Mouse (Mus musculus): ENCODE data around the gene Dlk2. TPM values are rescaled to one million over a fixed set of nuclear protein-coding genes. Genes with fewer than 3 reads are reported as not detected.

Dlk2 gene
- 10 to 100 TPM; 47.4 to 49.0 TPM for total RNA-seq (2021)
- long read RNA-seq, transcript Dlk2-203 (6 exons, 1,528 nt): major isoform, 11 of 31 reads
- long read RNA-seq, partial matches to known transcripts: 4 of 31 reads
- long read RNA-seq, other reads (novel, unspliced or antisense): 16 of 31 reads

GRCm38 (mm10) chr17:46297364-46298219, at the start of gene Dlk2:
Gene Dlk2 (plus strand): TSS chr17:46297421.
- DNase-seq (ENCODE audit: low spot score in 2 of 2): peak; percentile 34 to 46

- DNase-seq (ENCODE audit: low spot score in 2 of 2): peak; percentile 95 to 97
Measured at GRCm38 (mm10) chr17:46247512-46248188, 49.6 kb upstream of the Dlk2 start, which contains the start of the genes Polr1c and Yipf3. Gene Polr1c (minus strand): TSS chr17:46248054. Gene Yipf3 (plus strand): TSS chr17:46248080.

DNA sequence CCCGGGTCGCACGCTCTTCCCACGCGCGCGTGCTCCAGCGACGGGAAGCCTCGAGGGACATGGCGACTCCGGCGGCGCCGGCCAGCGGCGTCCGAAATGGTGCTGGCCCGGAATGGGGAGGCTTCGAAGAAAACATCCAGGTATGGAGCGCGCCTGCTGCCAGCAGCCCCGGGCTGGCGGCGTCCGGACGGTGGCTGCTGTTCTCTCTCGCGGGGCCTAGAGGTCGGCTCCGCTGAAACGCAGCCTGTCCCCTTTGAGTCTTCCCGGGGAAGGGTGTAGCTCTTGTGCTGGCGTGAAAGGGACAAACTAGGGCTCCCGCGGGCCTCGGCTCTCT, 49.1 kb upstream of the Dlk2 start:
- peak in 1 of 2 experiments; percentile 48 for DNase-seq (ENCODE audit: low spot score in 2 of 2)

DNA sequence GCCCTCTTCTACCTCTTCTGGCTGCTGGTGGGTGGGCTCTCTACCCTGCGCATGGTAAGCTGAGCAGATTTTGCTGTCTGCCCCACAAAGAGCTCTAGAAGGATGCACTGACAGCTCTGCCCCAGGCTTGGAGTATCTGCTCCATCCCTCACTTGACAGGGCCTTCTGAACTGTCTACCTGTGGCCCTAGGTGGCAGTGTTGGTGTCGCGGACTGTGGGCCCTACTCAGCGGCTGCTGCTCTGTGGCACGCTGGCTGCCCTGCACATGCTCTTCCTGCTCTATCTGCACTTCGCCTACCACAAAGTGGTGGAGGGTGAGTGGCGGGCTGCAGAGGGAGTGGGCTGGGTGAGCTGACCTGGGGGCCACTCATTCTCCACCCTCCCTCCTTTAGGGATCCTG, 46.0 kb upstream of the Dlk2 start:
- no peak for DNase-seq (ENCODE audit: low spot score in 2 of 2)

DNA sequence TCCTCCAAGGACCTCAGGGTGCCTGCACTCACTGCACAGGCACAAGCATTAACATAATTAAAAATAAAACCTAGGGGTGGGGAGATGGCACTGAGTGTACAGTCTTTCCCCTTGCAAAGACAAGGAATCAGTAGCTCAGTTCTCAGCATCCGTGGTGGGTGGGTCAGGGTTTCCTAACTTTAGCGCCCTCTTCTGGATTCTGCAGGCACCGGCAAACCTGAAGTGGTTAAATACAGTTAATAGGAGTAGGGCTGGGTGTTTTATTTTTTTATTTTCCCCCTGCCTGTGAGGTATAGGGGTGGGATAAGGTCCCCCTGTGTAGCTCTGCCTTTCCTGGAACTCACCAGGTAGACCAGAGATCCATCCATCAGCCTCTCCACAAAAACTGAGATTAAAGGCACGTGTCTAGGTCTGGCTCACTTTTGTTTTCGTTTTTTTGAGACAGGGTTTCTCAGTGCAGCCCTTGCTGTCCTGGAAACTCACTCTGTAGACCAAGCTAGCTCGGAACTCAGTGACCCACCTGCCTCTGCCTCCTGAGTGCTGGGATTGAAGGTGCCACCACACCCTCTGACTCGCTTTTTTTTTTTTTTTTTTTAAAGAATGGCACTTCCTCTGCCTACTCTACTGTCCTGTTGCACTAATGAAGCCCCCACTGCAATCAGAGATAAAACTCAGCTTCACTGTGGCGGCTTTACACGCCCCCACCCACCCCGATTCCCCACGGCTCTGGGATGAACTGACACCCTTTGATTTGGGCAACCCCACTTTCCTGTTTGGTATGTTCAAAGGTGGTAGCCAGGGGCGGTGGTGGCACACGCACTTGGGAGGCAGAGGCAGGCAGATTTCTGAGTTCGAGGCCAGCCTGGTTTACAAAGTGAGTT, 44.4 kb upstream of the Dlk2 start:
- peak in 1 of 2 experiments; percentile 65 for DNase-seq (ENCODE audit: low spot score in 2 of 2)

DNA sequence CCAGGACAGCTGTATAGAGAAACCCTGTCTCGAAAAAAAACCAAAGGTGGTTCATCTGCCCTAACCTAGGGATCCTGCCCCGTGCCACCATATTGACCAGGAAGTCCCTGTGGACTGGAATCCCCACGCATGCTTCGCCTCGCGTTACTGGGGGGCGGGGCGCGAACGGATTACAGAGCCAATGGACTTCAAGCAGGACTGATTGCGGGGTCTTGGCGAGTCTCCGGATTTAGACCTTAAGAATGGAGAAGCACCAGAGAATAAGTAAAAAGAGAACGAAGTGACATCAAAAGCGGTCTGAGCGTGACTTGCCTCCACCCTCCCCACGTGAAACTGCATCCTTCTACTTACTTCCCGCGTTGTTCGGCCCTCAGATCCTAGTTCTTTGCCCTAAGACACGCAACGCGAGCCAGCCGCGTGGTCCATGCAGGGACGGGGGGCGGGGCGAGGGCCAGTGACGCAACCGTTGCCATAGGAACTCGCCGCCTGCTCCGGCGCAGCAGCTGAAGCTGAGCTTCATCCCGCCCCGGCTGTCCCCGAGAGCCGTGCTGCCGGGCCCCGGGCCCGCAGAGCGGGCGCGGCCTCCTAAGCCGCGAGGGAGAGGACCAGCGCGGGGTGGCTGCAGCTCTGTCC, 43.7 kb upstream of the Dlk2 start, which contains the start of gene Lrrc73:
TSS of gene Lrrc73 (plus strand) at position 80 of the 633 bp plus-strand sequence.
- peak; percentile 90 to 96 for DNase-seq (ENCODE audit: low spot score in 2 of 2)

GRCm38 (mm10) chr17:46254106-46254505, 43.1 kb upstream of the Dlk2 start:
- no peak for DNase-seq (ENCODE audit: low spot score in 2 of 2)

DNA sequence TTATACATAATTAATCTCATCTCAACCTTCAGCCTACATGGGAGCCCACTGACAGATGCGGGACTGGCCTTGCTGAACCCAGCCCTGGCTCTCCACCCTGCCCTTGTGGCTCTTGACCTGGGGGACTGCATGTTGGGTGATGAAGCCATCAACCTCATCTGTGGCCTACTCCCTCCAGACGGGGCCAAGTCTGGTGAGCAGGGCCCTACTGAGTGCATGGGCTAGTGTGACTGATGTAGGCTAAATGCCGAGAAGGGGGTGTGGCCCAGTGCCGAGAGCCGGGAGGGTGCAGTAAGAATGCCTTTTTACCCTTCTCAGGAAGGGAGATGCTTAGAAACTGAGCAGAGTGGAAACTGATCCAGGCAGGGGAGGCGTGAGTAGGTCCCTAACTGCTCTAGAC, 42.1 kb upstream of the Dlk2 start:
- no peak for DNase-seq (ENCODE audit: low spot score in 2 of 2)

- no peak for DNase-seq (ENCODE audit: low spot score in 2 of 2)
Measured at GRCm38 (mm10) chr17:46258279-46259053, 38.8 kb upstream of the Dlk2 start.

DNA sequence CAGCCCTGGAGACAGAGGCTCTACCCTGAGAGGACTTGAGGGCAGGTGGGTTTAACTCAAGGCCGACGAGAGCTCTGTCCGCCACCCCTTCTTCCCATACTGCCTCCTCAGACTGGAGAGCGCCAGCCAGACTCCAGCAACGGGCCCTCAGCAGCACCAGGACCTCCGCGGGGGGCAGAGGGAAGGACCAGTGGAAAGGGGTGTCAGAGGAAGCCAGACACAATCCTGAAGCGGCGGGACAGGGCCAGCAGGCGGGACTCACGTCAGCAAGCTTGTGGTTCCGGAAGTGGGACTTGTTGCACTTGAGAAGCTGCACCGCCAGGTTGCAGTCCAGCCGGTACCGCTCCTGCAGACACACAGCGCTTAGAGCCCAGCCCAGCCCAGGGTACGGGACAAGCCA, 37.5 kb upstream of the Dlk2 start:
- DNase-seq (ENCODE audit: low spot score in 2 of 2): no peak

DNA sequence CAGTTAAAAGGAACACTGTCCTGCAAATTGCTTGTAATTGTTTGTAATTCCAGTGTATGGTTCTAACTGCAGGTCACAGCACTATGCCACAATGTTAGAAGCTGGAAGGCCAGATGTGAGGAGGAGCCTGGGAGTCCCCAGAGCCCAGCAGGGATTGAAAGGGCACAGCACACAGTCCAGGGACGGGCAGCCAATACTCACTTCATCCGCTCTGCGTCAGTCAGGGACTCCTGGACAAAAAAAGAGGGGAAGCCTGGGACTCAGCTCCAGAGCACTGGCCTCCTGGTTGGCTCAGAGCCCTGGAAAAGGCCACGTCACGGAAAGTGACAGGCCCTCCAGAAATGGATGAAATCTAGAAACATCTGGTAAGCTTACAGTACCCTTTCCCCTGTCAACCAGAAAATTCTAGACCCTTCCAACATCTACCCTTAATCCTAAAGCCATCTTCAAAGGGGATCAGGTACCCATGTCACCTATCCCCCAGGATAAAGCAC, 35.0 kb upstream of the Dlk2 start:
- DNase-seq (ENCODE audit: low spot score in 2 of 2): no peak

DNA sequence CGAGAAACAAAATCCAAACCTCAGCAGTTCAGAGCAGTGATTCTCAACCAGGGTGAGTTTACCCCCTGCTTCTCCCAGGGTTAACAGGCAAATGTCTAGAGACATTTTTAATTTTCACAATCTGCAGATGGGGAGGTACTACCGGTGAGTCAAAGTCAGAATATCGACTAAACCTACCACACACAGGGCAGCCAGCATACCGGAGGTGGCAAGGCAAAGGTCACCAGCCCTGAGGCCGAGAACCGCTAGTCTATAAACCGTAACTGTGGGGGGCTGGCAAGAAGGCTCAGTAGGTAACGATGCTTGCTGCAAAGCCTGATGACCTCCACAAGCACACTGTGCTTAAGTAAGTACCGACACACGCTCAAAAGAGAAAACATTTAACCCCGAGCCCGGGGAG, 31.7 kb upstream of the Dlk2 start:
- no peak for DNase-seq (ENCODE audit: low spot score in 2 of 2)

DNA sequence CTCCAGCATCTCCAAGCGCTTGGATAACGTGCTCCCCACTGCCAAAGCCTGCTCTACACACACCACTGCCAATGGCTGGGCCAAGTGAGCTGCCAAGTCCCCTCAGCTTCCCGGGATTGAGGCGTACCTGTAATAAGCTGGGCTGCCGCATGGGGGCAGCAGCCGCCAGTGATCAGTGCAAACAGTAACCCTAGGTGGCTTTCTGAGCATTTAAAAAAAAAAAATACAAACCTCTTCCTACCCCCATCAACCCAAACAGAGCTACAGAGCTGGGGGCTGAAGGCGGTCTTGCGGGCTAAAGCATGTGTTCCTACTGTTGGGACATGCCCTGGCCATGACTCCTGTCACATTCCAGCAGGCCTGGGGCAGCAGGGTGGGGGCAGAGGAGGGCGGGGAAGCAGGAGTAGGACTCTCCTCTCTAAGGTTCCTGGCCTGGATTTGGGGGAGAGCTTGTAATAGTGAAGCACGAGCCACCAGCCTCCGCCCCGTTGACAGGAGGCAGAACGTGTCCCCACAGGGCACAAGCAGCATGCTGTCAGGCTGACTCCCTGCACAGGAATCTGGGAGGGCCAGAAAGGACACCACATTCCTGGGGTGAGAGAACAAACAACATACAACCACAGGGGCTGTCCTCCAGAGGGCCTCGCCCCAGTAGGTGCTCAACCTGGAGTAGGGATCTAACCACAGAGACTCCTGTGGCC, 31.2 kb upstream of the Dlk2 start:
- peak; percentile 84 to 93 for DNase-seq (ENCODE audit: low spot score in 2 of 2)

DNA sequence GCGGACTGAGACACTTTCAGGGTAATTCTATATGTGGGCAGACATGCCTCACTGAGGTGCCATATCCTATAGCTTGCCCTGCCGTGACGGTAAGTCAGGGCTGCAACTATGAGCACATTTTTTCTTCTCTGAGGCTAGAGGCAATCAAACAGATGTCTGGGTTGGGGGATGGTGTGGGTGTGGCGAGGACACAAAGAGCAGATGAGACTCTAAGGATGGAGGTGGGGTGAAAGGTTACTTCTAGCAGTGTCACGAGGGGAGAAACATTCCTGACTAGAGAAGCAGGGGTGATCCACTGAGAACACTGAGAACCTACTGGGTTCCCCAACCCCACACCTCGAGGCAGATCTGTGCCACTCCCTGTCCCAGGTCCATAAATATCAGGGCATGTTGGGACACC, 30.2 kb upstream of the Dlk2 start:
- DNase-seq (ENCODE audit: low spot score in 2 of 2): no peak

- no peak for DNase-seq (ENCODE audit: low spot score in 2 of 2)
Measured at GRCm38 (mm10) chr17:46267511-46267910, 29.7 kb upstream of the Dlk2 start.

DNA sequence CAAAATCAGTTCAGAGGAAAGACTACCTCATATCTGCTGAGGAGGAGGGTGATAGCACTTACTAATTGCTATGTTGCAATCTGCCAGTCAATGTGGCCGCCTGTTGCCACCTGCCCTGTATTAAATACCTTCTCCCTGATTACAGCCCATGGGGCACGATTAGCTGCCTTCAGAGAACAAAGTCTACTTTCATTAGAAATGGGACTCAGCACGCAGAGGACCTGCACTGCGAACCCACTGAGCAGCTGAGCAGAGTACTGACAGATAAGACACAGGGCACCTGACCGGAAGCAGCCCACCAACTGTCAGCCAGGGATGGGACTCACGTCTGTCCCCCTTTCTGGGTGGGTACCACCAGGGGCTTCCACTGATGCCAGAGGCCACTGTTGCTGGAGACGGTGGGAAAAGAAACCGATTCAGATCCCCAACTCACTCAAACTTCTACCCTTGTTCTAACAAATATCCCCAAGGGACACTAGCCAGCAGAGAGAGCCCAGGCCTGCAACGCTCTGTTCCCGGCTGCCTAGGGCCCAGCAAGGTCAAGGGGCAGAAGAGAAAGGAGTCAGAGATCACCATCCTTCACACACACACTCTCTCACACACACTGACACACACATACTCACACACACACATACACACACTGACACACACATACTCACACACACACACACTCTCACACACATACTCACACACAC, 29.0 kb upstream of the Dlk2 start:
- DNase-seq (ENCODE audit: low spot score in 2 of 2): no peak

DNA sequence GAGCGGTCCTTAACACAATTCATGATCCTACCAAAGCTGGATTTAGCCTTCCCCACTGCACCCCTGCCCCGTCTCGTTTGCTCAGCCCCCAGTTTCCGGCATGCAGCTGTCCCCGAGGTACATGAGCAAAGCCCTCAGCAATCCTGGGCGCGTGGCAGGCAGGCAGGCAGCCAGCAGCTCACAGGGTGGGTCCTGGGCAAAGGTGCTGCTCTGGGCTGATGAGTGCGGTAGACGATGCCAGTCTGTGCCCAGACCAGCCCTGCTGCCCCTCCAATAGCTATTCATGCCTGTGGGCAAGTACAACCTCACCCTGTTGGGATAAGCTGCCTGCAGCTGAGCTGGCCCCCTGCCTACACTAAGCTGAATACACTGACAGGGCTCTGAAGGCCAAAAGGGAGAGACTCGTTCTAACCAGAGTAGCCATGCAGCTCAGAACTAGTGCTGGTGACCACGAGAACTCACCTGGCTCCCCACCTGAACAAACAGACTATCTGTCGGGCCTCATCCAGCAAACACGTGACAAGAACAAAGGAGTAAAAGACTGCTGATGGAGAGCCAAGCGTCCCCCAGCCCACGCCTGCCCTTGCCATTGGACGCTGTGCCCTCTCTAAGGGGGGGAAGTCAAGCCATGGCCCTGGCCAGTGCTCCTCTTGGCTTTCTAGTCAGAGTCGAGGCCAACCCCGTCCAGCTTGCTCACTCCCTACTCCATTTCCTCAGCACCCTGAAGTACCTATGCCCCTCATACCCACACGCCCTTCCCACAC, 27.3 kb upstream of the Dlk2 start:
- no peak for DNase-seq (ENCODE audit: low spot score in 2 of 2)

DNA sequence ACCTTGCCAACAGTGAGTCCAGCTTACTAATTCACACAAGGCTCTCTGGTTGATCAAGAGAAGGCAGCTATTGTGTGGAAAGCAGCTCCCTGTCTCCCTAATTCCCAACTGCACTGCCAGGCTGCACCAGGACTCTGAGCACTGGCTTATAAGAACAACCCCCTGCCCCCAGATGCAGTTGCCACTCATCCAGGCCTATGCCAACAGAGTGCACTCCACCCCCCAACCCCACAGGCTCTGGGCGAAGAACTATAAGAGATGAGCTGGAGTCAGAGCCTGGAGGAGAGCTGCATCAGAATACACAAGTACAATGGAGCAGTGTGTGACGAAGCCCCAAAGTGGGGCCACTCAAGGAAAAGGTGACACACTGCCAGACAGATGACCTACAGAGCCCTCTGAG, 25.2 kb upstream of the Dlk2 start:
- DNase-seq (ENCODE audit: low spot score in 2 of 2): peak in 1 of 2 experiments; percentile 61

Data from layer of hippocampus, adult 18-20 months (tissue).